Mouse (Mus musculus): ENCODE measurements at regions not wholly inside any gene's neighbourhood (a gene's known extent, or its start where the extent isn't known, plus 50 kb on each side); places are given as distances from the start of the nearest gene placed in this dataset.
"Not testable (repeated sequence)": the region's sequence is repeated elsewhere in the genome, so short reads cannot be mapped to it uniquely, and the experiment has no call there.

DNA sequence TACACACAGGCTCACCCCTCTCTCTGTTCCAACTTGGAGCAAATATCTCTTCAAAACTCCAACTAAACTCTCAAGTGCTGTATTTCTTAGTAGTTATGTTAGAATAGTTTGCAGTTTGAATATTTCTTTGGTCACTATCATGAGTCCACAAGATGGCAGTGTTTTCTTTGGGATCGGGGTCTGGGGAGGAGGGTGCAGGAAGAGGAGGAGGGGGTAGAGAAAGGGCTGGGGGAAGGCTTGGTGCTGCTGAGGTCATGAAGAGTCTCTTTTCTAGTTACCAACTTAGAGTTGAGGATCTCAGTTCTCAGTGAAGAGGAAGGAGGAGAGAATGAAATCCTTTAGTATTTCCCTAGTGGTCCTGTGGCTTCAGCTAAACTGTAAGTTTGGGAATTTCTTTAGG, 863.6 kb downstream of the Dad1 start:
- DNase-seq; H3K4me3 ChIP-seq (ENCODE audit: insufficient read depth, low read depth, low read length): not testable (repeated sequence)
- no CpG with 5 or more reads among the region's 1 CpGs for WGBS

DNA sequence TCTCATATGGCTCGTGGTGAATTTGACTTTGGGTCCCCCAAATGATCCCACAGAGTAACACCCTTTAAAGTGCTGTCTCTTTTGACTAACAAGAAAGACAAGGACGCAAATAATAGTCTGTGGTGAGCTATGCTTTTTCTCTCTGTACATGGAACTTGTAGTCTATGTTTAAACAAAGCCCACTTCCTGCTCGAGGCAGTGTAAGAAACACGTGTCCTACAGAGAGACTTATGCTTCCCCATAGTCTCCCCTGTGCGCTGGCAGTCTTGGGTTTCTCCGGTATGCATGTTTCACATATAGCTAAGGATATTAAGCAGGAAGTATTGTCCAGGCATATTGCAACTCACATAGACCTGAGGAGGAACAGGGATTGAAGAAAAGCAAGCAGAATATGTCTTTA, 879.0 kb upstream of the Olfr1507 start:
- not testable (repeated sequence) for DNase-seq; H3K4me1 ChIP-seq (ENCODE audit: control insufficient read depth, insufficient read depth, low read length); H3K4me3 ChIP-seq (ENCODE audit: insufficient read depth, low read depth, low read length); H3K27ac ChIP-seq (ENCODE audit: insufficient read depth, low read depth, low read length); H3K36me3 ChIP-seq (ENCODE audit: control insufficient read depth, insufficient read depth, low read length); H3K27me3 ChIP-seq (replicated peaks; ENCODE audit: control insufficient read depth, insufficient read depth, low read length)
- 80% methylated on average over 5 of the region's 6 CpGs for WGBS

More for the DNA sequence above, 863.6 kb downstream of the Dad1 start:
- H3K27me3 ChIP-seq (replicated peaks; ENCODE audit: control insufficient read depth, insufficient read depth, low read length); H3K27ac ChIP-seq (ENCODE audit: insufficient read depth, low read depth, low read length); H3K36me3 ChIP-seq (ENCODE audit: control insufficient read depth, insufficient read depth, low read length); H3K4me1 ChIP-seq (ENCODE audit: control insufficient read depth, insufficient read depth, low read length): not testable (repeated sequence)

DNA sequence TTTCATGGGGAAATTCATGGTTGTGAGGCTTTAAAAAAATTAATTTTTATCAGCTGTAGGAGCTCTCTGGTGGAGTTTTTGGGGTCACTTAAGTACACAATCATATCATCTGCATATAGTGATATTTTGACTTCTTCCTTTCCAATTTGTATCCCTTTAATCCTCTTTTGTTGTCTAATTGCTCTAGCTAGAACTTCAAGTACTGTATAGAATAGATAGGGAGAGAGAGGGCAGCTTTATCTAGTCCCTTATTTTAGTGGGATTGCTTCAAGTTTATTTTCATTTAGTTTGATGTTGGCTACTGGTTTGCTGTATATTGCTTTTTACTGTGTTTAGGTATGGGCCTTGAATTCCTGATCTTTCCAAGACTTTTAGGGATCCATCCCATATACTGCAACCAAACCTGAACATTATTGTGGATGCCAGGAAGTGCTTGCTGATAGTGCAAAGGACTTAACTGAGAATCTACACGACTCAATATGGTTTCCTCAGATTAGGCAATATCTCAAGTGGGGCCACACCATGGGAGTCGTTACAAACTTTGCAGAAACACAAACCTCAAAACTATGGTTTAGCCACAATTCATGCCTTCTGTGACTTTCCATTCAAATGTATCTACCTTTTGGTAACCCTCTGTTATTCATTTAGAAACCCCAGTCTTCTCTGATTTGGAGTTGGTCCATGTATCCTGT, 878.4 kb upstream of the Olfr1507 start:
- WGBS = 100% methylated on average over 1 of the region's 2 CpGs

DNA sequence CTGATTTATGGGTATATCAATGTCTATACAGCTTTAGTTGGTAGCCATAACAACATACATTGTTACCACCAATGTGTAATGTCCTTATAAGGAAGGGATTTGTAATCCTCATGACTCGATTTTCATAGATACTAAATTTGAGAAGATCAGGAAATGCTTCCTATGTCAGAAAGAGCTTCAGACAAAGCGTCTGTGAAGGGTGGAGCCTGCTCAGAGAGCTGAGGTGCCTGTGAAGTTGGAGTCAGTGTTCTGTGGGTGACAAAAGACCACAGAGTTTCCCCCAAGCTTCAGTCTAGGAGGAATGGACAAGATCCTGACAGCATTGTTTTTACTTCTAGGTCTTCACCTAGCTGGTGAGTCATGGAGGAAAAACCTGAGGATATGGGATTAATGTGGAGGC, 874.2 kb upstream of the Olfr1507 start:
- WGBS = 53% methylated on average over 2 of the region's 2 CpGs
- no peak overlapping the region for H3K27ac ChIP-seq (ENCODE audit: insufficient read depth, low read depth, low read length)
- TF ChIP-seq POLR2A (IDR thresholded peaks at IDR 0.05; ENCODE audit: low read depth, low read length) = no peak
- TF ChIP-seq CTCF (conservative IDR thresholded peaks at IDR 0.05; ENCODE audit: insufficient read depth, insufficient read length, low read depth, low read length) = no peak
- no peak overlapping the region for H3K4me3 ChIP-seq (ENCODE audit: insufficient read depth, low read depth, low read length)
- no peak for DNase-seq
- H3K27me3 ChIP-seq (replicated peaks; ENCODE audit: control insufficient read depth, insufficient read depth, low read length) = no peaks in the 10 kb centered on the region
- no peaks in the 10 kb centered on the region for H3K4me1 ChIP-seq (ENCODE audit: control insufficient read depth, insufficient read depth, low read length)
- no peaks in the 10 kb centered on the region for H3K36me3 ChIP-seq (ENCODE audit: control insufficient read depth, insufficient read depth, low read length)

More for the DNA sequence above, 878.4 kb upstream of the Olfr1507 start:
- H3K4me1 ChIP-seq (ENCODE audit: control insufficient read depth, insufficient read depth, low read length); H3K27ac ChIP-seq (ENCODE audit: insufficient read depth, low read depth, low read length); DNase-seq; H3K27me3 ChIP-seq (replicated peaks; ENCODE audit: control insufficient read depth, insufficient read depth, low read length); H3K4me3 ChIP-seq (ENCODE audit: insufficient read depth, low read depth, low read length); H3K36me3 ChIP-seq (ENCODE audit: control insufficient read depth, insufficient read depth, low read length): not testable (repeated sequence)

DNA sequence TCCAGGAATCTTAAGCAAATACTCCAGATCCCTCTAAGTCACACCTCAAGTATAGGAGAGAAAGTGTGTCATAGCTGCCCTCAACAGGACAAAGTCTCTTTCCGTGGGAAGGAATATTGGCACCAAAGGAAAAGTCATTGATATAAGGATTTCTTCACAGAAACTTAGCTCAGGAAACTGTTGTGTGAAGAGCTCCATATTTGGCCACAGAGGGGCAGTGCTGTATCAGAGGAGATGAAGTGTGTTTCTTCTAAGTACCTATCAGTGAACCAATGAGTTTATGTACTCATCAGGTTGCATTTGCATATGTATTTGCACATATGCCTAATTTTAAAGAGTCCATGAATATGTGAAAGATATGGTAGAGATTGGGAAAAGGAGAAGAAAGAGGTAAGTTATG, 871.9 kb upstream of the Olfr1507 start:
- H3K36me3 ChIP-seq (ENCODE audit: control insufficient read depth, insufficient read depth, low read length); DNase-seq; H3K4me3 ChIP-seq (ENCODE audit: insufficient read depth, low read depth, low read length); H3K27ac ChIP-seq (ENCODE audit: insufficient read depth, low read depth, low read length); H3K4me1 ChIP-seq (ENCODE audit: control insufficient read depth, insufficient read depth, low read length); H3K27me3 ChIP-seq (replicated peaks; ENCODE audit: control insufficient read depth, insufficient read depth, low read length): not testable (repeated sequence)
- 69% methylated on average over 1 of the region's 1 CpGs for WGBS

DNA sequence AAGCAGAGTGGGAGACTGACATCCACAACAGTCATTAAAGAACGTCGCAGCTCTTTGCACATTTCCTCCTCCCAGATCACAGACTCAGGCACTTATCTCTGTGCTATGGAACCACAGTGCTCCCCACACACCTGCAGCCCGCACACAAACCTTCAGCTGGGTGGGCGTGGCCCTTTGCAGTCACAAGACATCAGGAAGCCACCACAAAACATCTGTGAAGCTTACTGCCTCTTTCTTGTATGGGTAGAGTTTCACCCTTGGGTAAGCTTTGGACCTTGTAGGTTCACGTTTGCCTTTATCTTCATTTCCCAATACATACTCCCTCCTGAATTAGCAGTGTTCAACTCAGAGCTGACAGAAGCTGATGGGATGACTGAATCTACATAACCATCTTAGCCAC, 868.4 kb upstream of the Olfr1507 start:
- H3K36me3 ChIP-seq (ENCODE audit: control insufficient read depth, insufficient read depth, low read length); H3K27me3 ChIP-seq (replicated peaks; ENCODE audit: control insufficient read depth, insufficient read depth, low read length); H3K27ac ChIP-seq (ENCODE audit: insufficient read depth, low read depth, low read length); DNase-seq; H3K4me1 ChIP-seq (ENCODE audit: control insufficient read depth, insufficient read depth, low read length); H3K4me3 ChIP-seq (ENCODE audit: insufficient read depth, low read depth, low read length): not testable (repeated sequence)
- WGBS = 78% methylated on average over 5 of the region's 5 CpGs

DNA sequence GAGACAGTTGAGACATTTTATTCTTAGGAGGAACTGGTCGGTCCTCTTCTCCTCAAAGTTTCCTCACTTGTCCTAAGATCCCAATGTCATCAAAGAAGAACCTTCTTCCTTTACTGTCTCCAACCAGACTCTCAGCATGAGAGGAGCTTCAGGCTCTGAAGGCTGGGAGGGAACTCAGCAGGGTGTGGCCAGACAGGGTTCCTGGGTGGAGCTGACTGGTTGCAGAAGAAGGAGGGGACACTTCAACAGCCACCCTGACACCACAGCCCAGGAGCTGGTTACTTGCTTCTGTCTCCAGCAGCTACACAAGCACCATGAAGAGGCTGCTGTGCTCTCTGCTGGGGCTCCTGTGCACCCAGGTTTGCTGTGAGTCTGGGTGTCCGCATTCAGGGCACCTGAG, 866.5 kb upstream of the Olfr1507 start:
- H3K27ac ChIP-seq (ENCODE audit: insufficient read depth, low read depth, low read length); H3K4me3 ChIP-seq (ENCODE audit: insufficient read depth, low read depth, low read length); H3K4me1 ChIP-seq (ENCODE audit: control insufficient read depth, insufficient read depth, low read length); H3K27me3 ChIP-seq (replicated peaks; ENCODE audit: control insufficient read depth, insufficient read depth, low read length); DNase-seq; H3K36me3 ChIP-seq (ENCODE audit: control insufficient read depth, insufficient read depth, low read length): not testable (repeated sequence)
- 76% methylated on average over 2 of the region's 2 CpGs for WGBS

DNA sequence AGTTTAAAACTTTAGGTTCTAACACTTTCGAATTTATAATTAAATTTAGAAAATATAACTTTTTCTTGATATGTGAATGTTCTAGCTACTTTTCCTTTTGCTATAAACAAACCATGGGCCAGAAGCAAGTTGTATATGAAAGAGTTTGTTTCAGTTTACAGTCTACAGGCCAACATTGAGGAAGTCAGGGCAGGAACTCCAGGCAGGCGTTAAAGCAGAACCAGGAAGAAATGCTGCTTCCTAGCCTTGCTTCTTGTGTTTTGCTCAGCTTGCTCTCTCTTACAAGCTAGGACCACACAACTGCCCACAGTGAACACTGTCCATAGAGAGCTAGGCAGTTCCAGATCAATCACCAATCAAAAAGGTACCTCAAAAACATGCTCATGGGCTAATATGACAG, 861.9 kb upstream of the Olfr1507 start:
- WGBS = 78% methylated on average over 1 of the region's 2 CpGs
- not testable (repeated sequence) for H3K4me1 ChIP-seq (ENCODE audit: control insufficient read depth, insufficient read depth, low read length); H3K4me3 ChIP-seq (ENCODE audit: insufficient read depth, low read depth, low read length); H3K27ac ChIP-seq (ENCODE audit: insufficient read depth, low read depth, low read length); DNase-seq; H3K27me3 ChIP-seq (replicated peaks; ENCODE audit: control insufficient read depth, insufficient read depth, low read length); H3K36me3 ChIP-seq (ENCODE audit: control insufficient read depth, insufficient read depth, low read length)

DNA sequence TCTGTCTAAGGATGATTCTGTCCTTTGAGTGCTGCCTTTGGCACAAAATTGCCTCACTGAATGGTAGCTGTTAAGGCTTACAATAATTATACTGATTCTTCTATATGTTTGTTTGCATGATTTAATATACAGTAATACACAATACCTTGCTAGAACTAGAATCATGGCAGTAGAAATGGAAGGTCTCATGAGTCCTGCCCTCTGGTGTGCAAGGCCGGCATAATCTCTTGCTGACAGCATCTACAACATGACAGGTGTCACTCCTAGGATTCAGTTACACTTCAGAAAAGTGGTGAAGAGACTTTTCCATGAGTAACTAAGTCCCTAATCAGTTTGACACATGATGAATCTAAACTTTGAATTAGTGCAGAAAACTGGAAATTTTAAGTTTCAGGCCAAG, 861.2 kb upstream of the Olfr1507 start:
- not testable (repeated sequence) for H3K4me3 ChIP-seq (ENCODE audit: insufficient read depth, low read depth, low read length); DNase-seq; H3K27me3 ChIP-seq (replicated peaks; ENCODE audit: control insufficient read depth, insufficient read depth, low read length); H3K36me3 ChIP-seq (ENCODE audit: control insufficient read depth, insufficient read depth, low read length); H3K4me1 ChIP-seq (ENCODE audit: control insufficient read depth, insufficient read depth, low read length); H3K27ac ChIP-seq (ENCODE audit: insufficient read depth, low read depth, low read length)
- no CpG with 5 or more reads among the region's 1 CpGs for WGBS

DNA sequence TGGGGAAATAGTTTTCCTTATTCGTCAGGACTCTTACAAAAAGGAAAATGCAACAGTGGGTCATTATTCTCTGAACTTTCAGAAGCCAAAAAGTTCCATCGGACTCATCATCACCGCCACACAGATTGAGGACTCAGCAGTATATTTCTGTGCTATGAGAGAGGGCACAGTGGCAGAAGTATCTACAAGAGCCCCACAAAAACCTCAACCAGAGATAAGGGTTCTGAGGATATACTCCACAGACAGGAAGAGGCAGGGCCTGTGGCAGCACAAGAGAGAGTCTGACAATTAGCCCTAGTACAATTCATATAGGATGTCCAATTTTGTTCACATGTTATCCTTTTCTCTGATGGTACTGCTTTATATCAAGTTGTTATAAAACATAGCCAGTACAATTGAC, 855.9 kb upstream of the Olfr1507 start:
- H3K4me1 ChIP-seq (ENCODE audit: control insufficient read depth, insufficient read depth, low read length); H3K27me3 ChIP-seq (replicated peaks; ENCODE audit: control insufficient read depth, insufficient read depth, low read length); H3K36me3 ChIP-seq (ENCODE audit: control insufficient read depth, insufficient read depth, low read length); DNase-seq; H3K4me3 ChIP-seq (ENCODE audit: insufficient read depth, low read depth, low read length); H3K27ac ChIP-seq (ENCODE audit: insufficient read depth, low read depth, low read length): not testable (repeated sequence)
- WGBS = 85% methylated on average over 3 of the region's 3 CpGs

DNA sequence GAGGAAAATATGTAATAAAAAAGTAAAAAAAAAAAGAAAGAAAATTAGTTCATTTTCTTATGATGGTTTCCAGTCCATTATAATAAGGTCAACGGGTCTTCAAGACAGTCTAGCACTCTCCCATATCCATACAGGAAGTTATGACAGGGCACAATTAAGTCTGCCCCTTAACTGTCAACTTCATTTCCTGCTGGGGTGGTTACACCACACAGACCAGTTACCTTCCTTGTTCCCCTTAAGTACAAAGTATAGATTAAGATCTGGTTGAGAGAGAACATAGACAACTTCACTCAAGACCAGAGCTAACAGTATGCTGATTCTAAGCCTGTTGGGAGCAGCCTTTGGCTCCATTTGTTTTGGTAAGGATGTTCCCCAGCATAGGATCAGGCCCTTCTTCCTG, 855.2 kb upstream of the Olfr1507 start:
- WGBS = 78% methylated on average over 1 of the region's 1 CpGs
- H3K4me1 ChIP-seq (ENCODE audit: control insufficient read depth, insufficient read depth, low read length); DNase-seq; H3K27me3 ChIP-seq (replicated peaks; ENCODE audit: control insufficient read depth, insufficient read depth, low read length); H3K4me3 ChIP-seq (ENCODE audit: insufficient read depth, low read depth, low read length); H3K27ac ChIP-seq (ENCODE audit: insufficient read depth, low read depth, low read length); H3K36me3 ChIP-seq (ENCODE audit: control insufficient read depth, insufficient read depth, low read length): not testable (repeated sequence)

DNA sequence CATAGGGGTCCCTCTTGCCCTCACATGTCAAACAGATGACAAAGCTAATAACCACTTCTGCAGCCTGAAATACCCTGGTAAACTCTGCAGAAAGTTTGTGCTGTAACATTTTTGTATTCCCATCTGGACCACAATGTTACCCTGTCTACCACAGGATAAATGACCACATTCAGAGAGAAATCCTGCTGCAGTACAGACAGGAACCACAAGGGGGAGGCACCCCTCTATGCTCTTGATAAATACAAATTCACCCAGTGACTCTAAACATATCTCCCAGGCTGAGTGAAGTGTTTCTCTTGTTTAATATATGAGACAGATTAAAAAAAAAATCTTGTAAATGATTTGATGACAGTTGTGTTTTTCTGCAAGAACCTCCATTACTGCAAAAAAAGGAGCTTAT, 853.6 kb upstream of the Olfr1507 start:
- H3K36me3 ChIP-seq (ENCODE audit: control insufficient read depth, insufficient read depth, low read length); H3K4me3 ChIP-seq (ENCODE audit: insufficient read depth, low read depth, low read length); DNase-seq; H3K4me1 ChIP-seq (ENCODE audit: control insufficient read depth, insufficient read depth, low read length); H3K27me3 ChIP-seq (replicated peaks; ENCODE audit: control insufficient read depth, insufficient read depth, low read length); H3K27ac ChIP-seq (ENCODE audit: insufficient read depth, low read depth, low read length): not testable (repeated sequence)

Data from kidney, adult 2 months (tissue).